Mouse (Mus musculus): ENCODE measurements around the gene Rpl10-ps3. TPM values are rescaled to one million over a fixed set of nuclear protein-coding genes. Genes with fewer than 3 reads are reported as not detected.

Gene Rpl10-ps3
- polyA plus RNA-seq, 1 experiment from 2014 or later: 407 TPM

DNA sequence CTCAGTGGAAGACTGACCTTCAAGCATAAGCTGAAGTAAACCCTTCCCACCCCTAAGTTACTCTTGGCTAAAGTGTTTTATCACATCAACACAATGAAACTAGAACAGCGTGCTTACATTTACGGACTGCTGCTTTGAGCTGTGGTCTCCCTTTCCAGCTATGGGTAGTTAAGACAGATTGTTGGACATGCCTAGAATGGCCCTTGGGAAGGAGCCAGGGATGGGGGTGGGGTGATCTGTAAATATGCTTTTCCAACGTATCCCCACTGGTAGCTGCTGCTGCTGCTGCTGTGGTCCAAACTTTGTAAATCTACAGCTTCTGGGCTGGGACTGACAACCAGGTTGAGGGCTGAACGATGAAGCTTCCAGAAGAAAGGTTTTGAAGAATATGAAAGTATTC, 40.8 kb downstream of the Rpl10-ps3 start:
- 82% methylated on average over 4 of the region's 4 CpGs for WGBS
- no peaks in the 10 kb centered on the region for H3K27me3 ChIP-seq (replicated peaks; ENCODE audit: control insufficient read depth, insufficient read depth, low read length)
- H3K27ac ChIP-seq (ENCODE audit: low read depth, low read length): no peak overlapping the region
- no peak overlapping the region for H3K9ac ChIP-seq (ENCODE audit: low read depth, low read length)
- no peak overlapping the region for H3K4me3 ChIP-seq (ENCODE audit: low read depth, low read length)
- H3K4me2 ChIP-seq: no peak overlapping the region
- no peaks in the 10 kb centered on the region for H3K9me3 ChIP-seq (ENCODE audit: control insufficient read depth, low read length)
- H3K36me3 ChIP-seq (ENCODE audit: control insufficient read depth, insufficient read depth, low read length): no peaks in the 10 kb centered on the region
- DNase-seq (ENCODE audit: low spot score) (no peak), ATAC-seq (replicated peaks; ENCODE audit: low FRiP score) (no peak)
- H3K4me1 ChIP-seq (replicated peaks; ENCODE audit: control insufficient read depth, insufficient read depth, low read length): no peaks in the 10 kb centered on the region

DNA sequence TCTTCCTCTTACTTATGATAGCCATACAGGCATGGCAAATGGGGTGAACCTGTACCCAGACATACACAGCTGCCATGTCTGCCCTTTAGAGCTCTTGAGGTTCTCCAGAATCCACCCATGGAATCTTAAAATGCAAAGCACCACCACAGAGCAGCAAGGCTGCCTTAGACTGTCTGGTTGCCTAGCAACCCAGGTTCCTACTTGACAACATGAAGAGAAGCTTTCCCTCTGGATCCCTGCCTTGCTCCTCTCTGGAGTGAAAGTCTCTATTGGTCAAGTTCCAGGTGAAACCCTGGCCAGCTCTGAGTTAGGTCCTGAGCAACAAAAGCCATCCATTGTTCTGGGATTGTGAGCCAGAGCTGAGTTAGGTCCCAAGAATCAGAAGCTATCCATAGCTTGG, 43.0 kb downstream of the Rpl10-ps3 start:
- no peak overlapping the region for H3K9ac ChIP-seq (ENCODE audit: low read depth, low read length)
- no peak overlapping the region for H3K4me3 ChIP-seq (ENCODE audit: low read depth, low read length)
- H3K4me2 ChIP-seq: no peak overlapping the region
- no peaks in the 10 kb centered on the region for H3K4me1 ChIP-seq (replicated peaks; ENCODE audit: control insufficient read depth, insufficient read depth, low read length)
- H3K9me3 ChIP-seq (ENCODE audit: control insufficient read depth, low read length): no peaks in the 10 kb centered on the region
- no peak overlapping the region for H3K27ac ChIP-seq (ENCODE audit: low read depth, low read length)
- H3K27me3 ChIP-seq (replicated peaks; ENCODE audit: control insufficient read depth, insufficient read depth, low read length): no peaks in the 10 kb centered on the region
- no peaks in the 10 kb centered on the region for H3K36me3 ChIP-seq (ENCODE audit: control insufficient read depth, insufficient read depth, low read length)
- ATAC-seq (replicated peaks; ENCODE audit: low FRiP score) (no peak), DNase-seq (ENCODE audit: low spot score) (no peak)

DNA sequence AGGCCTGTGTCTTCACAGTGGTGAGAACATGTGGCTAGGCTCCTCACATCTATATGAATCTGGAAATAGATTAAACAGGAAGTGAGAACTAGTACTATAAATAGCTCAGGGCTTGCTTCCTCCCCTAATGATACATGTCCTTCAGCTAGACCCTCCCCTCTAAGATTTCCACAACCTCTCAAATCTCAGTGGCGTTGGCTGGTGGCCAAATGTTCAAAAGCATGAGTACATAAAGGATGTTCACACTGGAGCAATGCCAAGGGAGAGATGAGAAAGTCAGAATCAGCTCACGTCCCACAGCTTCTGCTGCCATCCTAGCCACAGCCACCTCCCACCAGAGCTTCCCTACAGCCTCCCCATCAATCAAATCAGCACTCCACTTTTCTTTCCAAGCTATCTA, 46.4 kb downstream of the Rpl10-ps3 start:
- Histone ChIP-seq H3K36me3 (ENCODE audit: control insufficient read depth, insufficient read depth, low read length) (no peaks in the 10 kb centered on the region), H3K9ac (ENCODE audit: low read depth, low read length) (no peak overlapping the region), H3K9me3 (ENCODE audit: control insufficient read depth, low read length) (no peaks in the 10 kb centered on the region), H3K4me3 (ENCODE audit: low read depth, low read length) (no peak overlapping the region), H3K27ac (ENCODE audit: low read depth, low read length) (no peak overlapping the region), H3K27me3 (replicated peaks; ENCODE audit: control insufficient read depth, insufficient read depth, low read length) (no peaks in the 10 kb centered on the region), H3K4me2 (no peak overlapping the region), H3K4me1 (replicated peaks; ENCODE audit: control insufficient read depth, insufficient read depth, low read length) (no peaks in the 10 kb centered on the region)
- DNase-seq (ENCODE audit: low spot score) (no peak), ATAC-seq (replicated peaks; ENCODE audit: low FRiP score) (no peak)
- WGBS: 53% methylated on average over 2 of the region's 2 CpGs

Other genes starting within 250 kb of the Rpl10-ps3 start
- gene Plet1, start 149.6 kb upstream of the Rpl10-ps3 start, polyA plus RNA-seq (2014; fragmentation: Nextera tagmentation; extraction: Ambion mirVana): 0.53 and 0.55 TPM in 2 replicates
- 69.4 and 70.1 TPM in 2 replicates for gene Pts, start 183.8 kb upstream of the Rpl10-ps3 start, polyA plus RNA-seq (2014; fragmentation: Nextera tagmentation; extraction: Ambion mirVana)
- 3.0 and 3.4 TPM in 2 replicates for gene Il18, start 209.9 kb upstream of the Rpl10-ps3 start, polyA plus RNA-seq (2014; fragmentation: Nextera tagmentation; extraction: Ambion mirVana)
- 0.22 and 0.27 TPM in 2 replicates for gene Bco2, start 210.2 kb upstream of the Rpl10-ps3 start, polyA plus RNA-seq (2014; fragmentation: Nextera tagmentation; extraction: Ambion mirVana)
- gene Tex12, start 216.4 kb upstream of the Rpl10-ps3 start, polyA plus RNA-seq (2014; fragmentation: Nextera tagmentation; extraction: Ambion mirVana): not detected in 2 replicates

All from liver, embryonic 11.5 days (tissue).